Mouse (Mus musculus) left cerebral cortex, postnatal 10 days (tissue): ENCODE measurements around the gene Rfc1. TPM values are rescaled to one million over a fixed set of nuclear protein-coding genes. Genes with fewer than 3 reads are reported as not detected.
A peak's percentile ranks its signal among the peaks of the same experiment; 100 is the strongest.
"Not testable (repeated sequence)": the region's sequence is repeated elsewhere in the genome, so short reads cannot be mapped to it uniquely, and the experiment has no call there.

Source experiments
- DNase-seq, 2 experiments: peaks; one replicate each; pipeline ENCODE4 v3.0.0; 2021 to 2022; ENCODE audit warnings: low spot score in 2 of 2, mixed read lengths in 1 of 2; ENCODE audit errors: extremely low spot score in 1 of 2
- intact Hi-C: fragments of 180-260 bp; cut with DNase I; formaldehyde crosslinking; loops from one replicate; pipeline ENCODE4 v1.15.1; 2025
- total RNA-seq, 2 experiments: library from RNA; stranded (reverse); gene quantifications; 2 replicates each; pipeline ENCODE4 v1.2.3; 2021

Rfc1 gene
- total RNA-seq, 2 experiments from 2014 or later, result 20.7 to 22.4 TPM

DNA sequence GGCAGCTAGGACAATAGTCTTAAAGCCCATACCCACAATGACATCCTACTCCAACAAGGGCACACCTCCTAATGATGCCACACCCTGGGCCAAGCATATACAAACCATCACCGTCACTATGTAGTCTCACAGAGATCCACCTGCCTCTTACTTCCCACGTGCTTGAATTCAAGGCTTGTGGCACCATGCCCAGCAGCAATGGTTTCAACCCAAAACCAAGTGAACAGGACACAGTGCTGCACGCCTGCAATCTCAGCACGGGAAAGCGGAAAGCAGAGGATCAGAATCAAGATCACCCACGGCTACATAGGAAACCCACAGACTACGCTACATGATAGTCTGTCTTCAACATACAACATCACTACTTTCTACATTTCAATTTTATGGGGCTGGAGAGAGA, 27.3 kb downstream of the Rfc1 start:
- intact Hi-C loops, result no loop called here
- no peak for DNase-seq

GRCm38 (mm10) chr5:65305516-65305915, 30.0 kb downstream of the Rfc1 start:
- no peak for DNase-seq
- intact Hi-C loops, result no loop called here

DNA sequence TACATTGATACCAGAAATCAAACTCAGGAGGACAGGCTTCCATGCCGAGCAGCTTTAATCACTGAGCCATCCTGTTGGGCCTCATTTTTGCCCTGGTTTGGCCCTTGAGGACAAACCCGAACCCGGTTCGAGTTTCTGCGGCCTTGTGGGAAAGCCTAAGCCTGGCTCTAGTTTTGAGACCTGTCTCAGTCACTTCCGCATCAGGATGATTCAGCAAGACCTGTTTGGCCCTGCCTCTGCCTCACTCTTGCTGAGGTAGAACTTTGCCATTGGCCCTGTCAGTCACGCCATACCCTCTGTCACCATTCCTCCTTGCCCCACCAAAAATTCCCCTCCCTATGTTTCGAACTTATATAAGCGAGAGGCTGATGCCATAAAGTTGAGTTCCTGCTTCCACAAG, 35.3 kb downstream of the Rfc1 start:
- no peak for DNase-seq
- intact Hi-C loops, result no loop called here

DNA sequence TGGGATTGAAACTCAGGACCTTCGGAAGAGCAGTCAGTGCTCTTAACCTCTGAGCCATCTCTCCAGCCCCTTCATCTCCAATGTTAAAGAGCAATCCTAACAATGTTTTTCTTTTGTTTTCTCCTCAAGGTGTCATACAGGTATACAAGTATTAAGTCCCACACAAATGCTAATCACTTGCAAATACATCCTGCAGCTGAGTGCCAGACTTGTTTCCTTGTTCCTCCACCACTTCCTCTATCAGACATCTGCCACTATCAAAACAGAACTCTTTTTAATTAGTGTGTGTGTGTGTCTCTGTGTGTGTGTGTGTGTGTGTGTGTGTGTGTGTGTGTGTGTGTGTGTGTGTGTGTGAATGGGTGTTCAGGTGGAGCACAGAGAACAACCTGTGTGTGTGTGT, 35.8 kb downstream of the Rfc1 start:
- intact Hi-C loops, DNase-seq: not testable (repeated sequence)

- intact Hi-C loops, result no loop called here
- DNase-seq, result no peak
Measured at GRCm38 (mm10) chr5:65298167-65298950, 37.1 kb downstream of the Rfc1 start.

DNA sequence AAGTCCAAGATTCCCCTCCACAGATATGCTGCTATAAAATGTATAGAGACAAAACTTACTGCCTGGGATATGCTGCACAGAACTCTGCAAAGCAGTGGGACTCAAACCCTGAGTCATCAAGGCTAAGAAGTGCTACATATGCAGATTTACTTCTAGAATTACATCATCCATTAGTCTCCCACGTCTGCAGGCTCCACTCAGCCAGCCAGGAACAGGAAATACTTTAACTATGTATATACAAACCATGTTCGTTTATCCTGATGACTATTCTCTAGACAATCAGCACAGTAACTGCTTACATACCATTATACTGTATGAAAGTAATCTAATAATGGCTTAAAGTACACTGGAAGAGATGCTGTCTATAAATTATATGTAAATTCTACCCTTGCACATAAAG, 41.2 kb downstream of the Rfc1 start:
- intact Hi-C loops, result no loop called here
- DNase-seq, result no peak

DNA sequence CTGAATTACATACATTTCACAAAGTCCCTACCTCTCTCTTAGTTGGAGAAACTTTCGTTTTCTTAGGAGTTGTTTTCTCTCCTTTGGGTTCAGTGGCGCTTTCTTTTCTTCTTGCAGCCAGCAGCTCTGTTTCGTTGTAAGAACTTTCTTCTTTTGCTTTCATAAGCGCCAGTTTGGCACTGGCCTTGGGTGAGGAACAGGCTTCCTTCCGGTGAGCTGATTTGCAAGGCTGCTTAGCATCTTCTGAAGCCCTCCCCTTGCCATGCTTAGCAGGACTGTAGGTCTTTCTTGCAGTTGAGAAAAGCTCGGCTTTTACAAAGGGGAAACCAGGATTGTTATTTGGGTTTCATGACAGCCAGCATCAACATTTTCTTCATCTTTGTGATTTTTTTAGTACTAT, 41.8 kb downstream of the Rfc1 start:
- DNase-seq, result no peak
- intact Hi-C loops, result no loop called here

DNA sequence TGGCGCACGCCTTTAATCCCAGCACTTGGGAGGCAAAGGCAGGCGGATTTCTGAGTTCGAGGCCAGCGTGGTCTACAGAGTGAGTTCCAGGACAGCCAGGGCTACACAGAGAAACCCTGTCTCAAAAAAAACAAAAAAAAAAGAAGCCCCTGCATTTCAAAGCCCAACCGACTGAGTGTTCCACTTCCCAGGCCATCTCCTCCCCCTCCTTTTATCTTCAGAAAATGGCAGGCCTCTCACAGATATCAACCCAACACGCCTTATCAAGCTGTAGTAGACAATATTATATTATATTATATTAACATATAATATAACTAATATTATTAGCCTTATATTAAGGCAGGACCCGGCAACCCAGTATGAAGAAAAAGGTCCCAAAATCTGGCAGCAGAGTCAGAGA, 46.5 kb downstream of the Rfc1 start:
- intact Hi-C loops, DNase-seq: not testable (repeated sequence)

- DNase-seq, result no peak
- intact Hi-C loops, result no loop called here
Measured at GRCm38 (mm10) chr5:65287751-65288701, 47.4 kb downstream of the Rfc1 start.

GRCm38 (mm10) chr5:65284171-65284570, 51.3 kb downstream of the Rfc1 start:
- intact Hi-C loops, result no loop called here

GRCm38 (mm10) chr5:65281216-65281615, 54.3 kb downstream of the Rfc1 start:
- intact Hi-C loops, result no loop called here
- DNase-seq, result no peak

More at GRCm38 (mm10) chr5:65284171-65284570, 51.3 kb downstream of the Rfc1 start:
- DNase-seq, result peak in 1 of 2 experiments; percentile 27

DNA sequence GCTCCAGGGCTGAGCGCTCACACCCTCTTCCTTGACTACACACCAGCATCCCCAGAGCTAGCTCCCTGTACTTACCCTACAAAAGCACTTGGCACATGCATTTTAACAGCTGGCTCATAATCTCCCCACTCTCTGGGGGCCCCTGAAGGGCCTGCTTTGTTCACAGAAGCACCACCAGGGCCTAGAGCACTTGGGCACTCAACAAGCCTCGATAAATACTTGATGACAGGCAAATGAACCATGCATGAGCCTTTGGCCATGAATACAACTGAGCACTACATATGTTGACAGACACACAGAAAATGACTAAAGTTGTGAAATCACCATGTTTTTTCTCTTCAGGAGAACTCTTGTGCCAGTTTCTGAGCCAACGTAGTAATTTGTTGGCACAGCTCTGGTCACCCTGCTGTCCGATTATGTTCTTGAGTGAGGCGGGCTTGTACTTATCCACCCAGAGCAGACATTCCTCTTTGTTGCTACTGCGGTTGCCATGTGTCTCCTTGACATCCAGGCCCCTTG, 56.3 kb downstream of the Rfc1 start:
- intact Hi-C loops, result no loop called here
- DNase-seq, result no peak

GRCm38 (mm10) chr5:65273966-65274365, 61.5 kb downstream of the Rfc1 start:
- intact Hi-C loops, result no loop called here
- no peak for DNase-seq

- intact Hi-C loops, result loop anchor here (10.0 kb wide), 1 partner anchor 373 kb away; no protein-coding TSS in a partner anchor
- no peak for DNase-seq
Measured at GRCm38 (mm10) chr5:65257910-65258505, 77.5 kb downstream of the Rfc1 start.

DNA sequence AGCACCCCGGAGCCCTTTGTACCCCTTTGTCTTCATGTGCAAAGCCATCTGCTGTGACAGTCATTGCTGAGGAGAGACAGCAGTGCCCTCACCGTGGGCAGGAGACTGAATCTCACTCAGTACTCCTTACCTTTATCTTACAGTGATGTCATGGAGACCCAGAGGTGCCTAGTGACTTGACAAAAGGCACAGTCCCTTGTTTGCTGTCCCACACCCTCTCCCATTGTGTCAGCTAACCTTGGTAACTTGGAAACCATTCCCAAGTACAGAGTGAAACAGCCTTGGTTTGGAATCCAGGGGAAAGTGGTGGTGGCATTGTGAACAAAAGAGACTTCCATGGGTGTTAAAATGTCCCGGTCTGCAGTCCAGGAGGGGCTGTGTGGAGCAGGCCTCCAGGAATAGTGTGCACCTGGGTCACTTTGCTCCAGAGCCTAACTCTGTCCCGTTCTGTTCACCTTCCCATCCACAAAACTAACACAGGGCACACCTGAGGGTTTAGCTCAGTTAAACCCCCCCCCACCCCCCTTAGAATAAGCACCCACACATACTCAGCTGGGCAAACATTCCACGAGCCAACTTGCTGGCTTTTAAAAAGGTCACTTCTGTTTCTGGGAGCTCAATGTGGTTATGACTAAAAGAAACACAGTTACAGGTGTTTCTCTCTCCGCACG, 85.2 kb downstream of the Rfc1 start:
- no peak for DNase-seq
- intact Hi-C loops, result loop anchor here (10.0 kb wide), 1 partner anchor 366 kb away; no protein-coding TSS in a partner anchor

- no peak for DNase-seq
- intact Hi-C loops, result no loop called here
Measured at GRCm38 (mm10) chr5:65247296-65247695, 88.2 kb downstream of the Rfc1 start.

DNA sequence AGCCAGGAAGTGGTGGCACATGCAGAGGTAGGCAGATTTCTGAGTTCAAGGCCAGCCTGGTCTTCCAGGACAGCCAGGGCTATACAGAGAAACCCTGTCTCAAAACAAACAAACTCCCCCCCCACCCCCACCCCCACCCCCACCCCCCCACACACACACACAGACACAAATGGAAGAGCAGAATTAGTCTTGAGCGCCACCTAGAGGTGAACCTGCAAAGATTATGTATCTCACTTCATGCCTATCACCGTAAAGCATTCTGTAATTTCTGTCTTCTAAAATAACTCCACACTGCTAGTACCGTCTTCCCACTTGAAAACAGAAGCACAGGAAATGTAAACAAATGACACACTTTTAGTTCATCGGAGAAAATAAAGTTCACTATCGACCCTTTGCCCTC, 92.7 kb downstream of the Rfc1 start:
- DNase-seq, result peak in 1 of 2 experiments; percentile 65
- intact Hi-C loops, result loop anchor here (1.0 kb wide), 1 partner anchor 239 kb away; no protein-coding TSS in a partner anchor

GRCm38 (mm10) chr5:65231289-65232003, 104.0 kb downstream of the Rfc1 start:
- no peak for DNase-seq
- intact Hi-C loops, result no loop called here
